Mouse (Mus musculus): ENCODE data around the gene Wrnip1. TPM values are rescaled to one million over a fixed set of nuclear protein-coding genes. Genes with fewer than 3 reads are reported as not detected.

The Wrnip1 gene
- polyA plus RNA-seq, 1 experiment from 2014 or later, result 7.9 TPM

DNA sequence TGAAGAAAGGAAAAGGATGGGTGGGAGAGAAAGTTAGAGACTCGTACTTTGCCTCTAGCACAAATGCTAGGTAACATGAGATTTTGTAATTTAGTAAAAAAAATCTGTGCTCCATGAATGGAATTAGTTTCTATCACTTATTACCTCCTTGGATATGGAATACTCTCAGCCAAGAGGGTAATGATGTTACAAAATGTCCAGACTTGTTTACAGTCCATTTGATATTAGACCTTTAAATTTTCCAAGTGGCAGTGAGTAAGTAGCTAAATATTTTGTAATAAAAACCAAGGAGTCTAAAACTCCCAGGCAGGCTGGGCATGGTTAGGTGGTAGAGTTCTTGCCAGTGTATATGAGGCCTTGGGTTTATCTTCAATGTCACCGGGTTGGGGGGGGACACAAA is 14.3 kb upstream of the Wrnip1 start:
- Histone ChIP-seq H3K9ac (replicated peaks) (no peak overlapping the region), H3K4me3 (ENCODE audit: low read depth, low read length) (no peak overlapping the region), H3K4me2 (ENCODE audit: low read depth, low read length) (no peak overlapping the region), H3K36me3 (replicated peaks; ENCODE audit: insufficient read depth, low read length) (no peaks in the 10 kb centered on the region), H3K4me1 (ENCODE audit: insufficient read depth) (no peaks in the 10 kb centered on the region), H3K27me3 (ENCODE audit: insufficient read depth, low read length) (no peaks in the 10 kb centered on the region), H3K27ac (ENCODE audit: low read depth) (no peak overlapping the region), H3K9me3 (ENCODE audit: low read length) (no peaks in the 10 kb centered on the region)
- DNase-seq, result no peak
- 63% methylated on average over 2 of the region's 2 CpGs for WGBS (ENCODE audit: insufficient replicate concordance)
- no peak for ATAC-seq
- TF ChIP-seq EP300 (IDR thresholded peaks at IDR 0.05; ENCODE audit: low read depth) (no peak), CTCF (IDR thresholded peaks at IDR 0.05; ENCODE audit: low read depth) (no peak)

DNA sequence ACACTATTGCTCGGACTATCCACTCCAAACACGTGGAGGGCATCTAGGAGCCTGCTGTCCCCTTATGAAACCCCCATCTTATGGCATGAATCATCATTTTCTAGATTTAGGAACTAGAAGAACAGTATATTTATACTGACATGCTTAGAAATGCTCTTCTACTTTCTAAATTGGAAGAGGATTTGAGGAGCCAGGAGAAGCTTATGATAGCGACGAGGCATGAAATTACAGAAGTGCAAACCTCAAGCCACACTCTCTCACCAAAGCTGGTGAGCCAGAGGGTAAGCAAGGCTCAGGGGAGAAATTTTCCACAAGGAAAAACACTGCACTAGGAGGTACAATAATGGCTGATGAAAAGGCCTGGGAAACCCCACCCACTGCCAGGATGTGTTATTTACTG is 12.1 kb upstream of the Wrnip1 start:
- DNase-seq (no peak), ATAC-seq (no peak)
- 70% methylated on average over 4 of the region's 4 CpGs for WGBS (ENCODE audit: insufficient replicate concordance)
- Histone ChIP-seq H3K27me3 (ENCODE audit: insufficient read depth, low read length) (no peaks in the 10 kb centered on the region), H3K4me3 (ENCODE audit: low read depth, low read length) (no peak overlapping the region), H3K27ac (ENCODE audit: low read depth) (no peak overlapping the region), H3K9me3 (ENCODE audit: low read length) (no peaks in the 10 kb centered on the region), H3K4me2 (ENCODE audit: low read depth, low read length) (no peak overlapping the region), H3K4me1 (ENCODE audit: insufficient read depth) (no peaks in the 10 kb centered on the region), H3K9ac (replicated peaks) (no peak overlapping the region), H3K36me3 (replicated peaks; ENCODE audit: insufficient read depth, low read length) (no peaks in the 10 kb centered on the region)
- TF ChIP-seq CTCF (IDR thresholded peaks at IDR 0.05; ENCODE audit: low read depth) (no peak), EP300 (IDR thresholded peaks at IDR 0.05; ENCODE audit: low read depth) (no peak)

DNA sequence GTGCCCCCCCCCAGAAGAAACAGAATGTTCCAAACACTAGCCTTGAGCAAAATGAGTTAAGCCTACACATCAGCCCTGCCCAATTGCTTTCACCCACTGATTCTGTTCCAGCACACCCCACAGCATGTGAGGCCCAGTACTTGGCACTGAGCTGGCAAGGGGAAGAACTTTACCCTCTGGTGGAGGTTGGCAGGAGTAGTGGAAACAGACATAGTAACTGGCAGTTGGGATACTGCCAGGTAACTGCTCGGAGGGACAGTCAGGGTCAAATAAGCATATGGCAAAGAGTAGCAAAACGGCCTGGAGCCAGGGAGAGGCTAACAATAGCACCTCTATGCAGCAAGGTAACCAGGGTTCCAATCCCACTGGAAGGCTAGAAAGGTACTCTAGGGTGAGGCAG is 7.2 kb upstream of the Wrnip1 start:
- Histone ChIP-seq H3K4me1 (ENCODE audit: insufficient read depth) (no peaks in the 10 kb centered on the region), H3K4me2 (ENCODE audit: low read depth, low read length) (no peak overlapping the region), H3K9ac (replicated peaks) (no peak overlapping the region), H3K36me3 (replicated peaks; ENCODE audit: insufficient read depth, low read length) (no peaks in the 10 kb centered on the region), H3K9me3 (ENCODE audit: low read length) (no peaks in the 10 kb centered on the region), H3K27ac (ENCODE audit: low read depth) (no peak overlapping the region), H3K4me3 (ENCODE audit: low read depth, low read length) (no peak overlapping the region), H3K27me3 (ENCODE audit: insufficient read depth, low read length) (no peaks in the 10 kb centered on the region)
- ATAC-seq (0 out of 2 replicates have a peak, but pooled peaks have one; percentile 21), DNase-seq (no peak)
- TF ChIP-seq CTCF (IDR thresholded peaks at IDR 0.05; ENCODE audit: low read depth), result no peak
- TF ChIP-seq EP300 (IDR thresholded peaks at IDR 0.05; ENCODE audit: low read depth), result no peak
- WGBS (ENCODE audit: insufficient replicate concordance), result 66% methylated on average over 2 of the region's 2 CpGs

DNA sequence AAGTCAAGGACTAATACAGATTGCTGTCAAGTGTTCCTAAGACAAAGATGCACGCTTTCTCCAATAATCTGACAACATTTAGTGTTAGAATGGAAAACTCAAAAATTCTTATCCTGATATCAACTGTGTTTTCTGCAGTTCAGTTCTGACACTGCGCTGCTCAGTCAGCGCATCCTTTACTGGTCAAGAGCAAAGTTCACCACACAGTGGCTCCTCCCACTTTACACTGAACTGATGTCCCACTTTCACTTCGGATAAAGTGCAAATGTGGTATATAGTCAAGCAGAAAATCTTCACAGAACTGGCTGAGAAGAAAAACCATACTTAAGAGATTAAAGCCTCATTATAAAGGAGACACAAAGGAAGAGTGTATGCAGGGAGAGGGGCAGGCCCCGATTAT is 6.7 kb upstream of the Wrnip1 start:
- DNase-seq (no peak), ATAC-seq (peak; percentile 62)
- TF ChIP-seq CTCF (IDR thresholded peaks at IDR 0.05; ENCODE audit: low read depth), result no peak
- TF ChIP-seq EP300 (IDR thresholded peaks at IDR 0.05; ENCODE audit: low read depth), result no peak
- H3K4me2 ChIP-seq (ENCODE audit: low read depth, low read length), result no peak overlapping the region
- no peaks in the 10 kb centered on the region for H3K27me3 ChIP-seq (ENCODE audit: insufficient read depth, low read length)
- H3K27ac ChIP-seq (ENCODE audit: low read depth), result no peak overlapping the region
- no peaks in the 10 kb centered on the region for H3K36me3 ChIP-seq (replicated peaks; ENCODE audit: insufficient read depth, low read length)
- H3K9ac ChIP-seq (replicated peaks), result no peak overlapping the region
- no peaks in the 10 kb centered on the region for H3K9me3 ChIP-seq (ENCODE audit: low read length)
- WGBS (ENCODE audit: insufficient replicate concordance), result 71% methylated on average over 5 of the region's 5 CpGs
- H3K4me1 ChIP-seq (ENCODE audit: insufficient read depth), result no peaks in the 10 kb centered on the region
- no peak overlapping the region for H3K4me3 ChIP-seq (ENCODE audit: low read depth, low read length)

DNA sequence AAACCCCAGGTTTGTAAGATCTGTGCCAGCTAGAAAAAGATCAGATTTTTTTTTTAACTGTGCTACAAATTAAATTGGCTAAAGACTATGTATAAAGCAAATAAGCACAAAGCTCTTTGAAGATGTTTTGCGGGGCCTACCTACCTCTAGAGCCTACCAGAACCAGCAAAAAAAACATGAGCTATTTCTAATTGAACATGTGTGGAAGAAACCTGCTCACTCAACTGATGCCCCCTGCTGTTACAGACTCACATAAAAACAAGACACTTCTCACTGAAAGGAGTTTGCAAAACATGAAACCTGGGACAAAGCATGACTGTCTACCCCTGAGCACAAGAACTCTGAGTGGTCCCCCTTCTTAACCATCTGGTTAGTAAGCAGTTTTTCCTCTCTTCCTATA is 4.8 kb upstream of the Wrnip1 start:
- Histone ChIP-seq H3K4me2 (ENCODE audit: low read depth, low read length) (no peak overlapping the region), H3K4me3 (ENCODE audit: low read depth, low read length) (no peak overlapping the region), H3K27me3 (ENCODE audit: insufficient read depth, low read length) (no peaks in the 10 kb centered on the region), H3K27ac (ENCODE audit: low read depth) (no peak overlapping the region), H3K4me1 (ENCODE audit: insufficient read depth) (peaks cover 5% of the 10 kb centered on the region; the same call in 1 of the 2 replicates), H3K9ac (replicated peaks) (no peak overlapping the region), H3K36me3 (replicated peaks; ENCODE audit: insufficient read depth, low read length) (no peaks in the 10 kb centered on the region), H3K9me3 (ENCODE audit: low read length) (no peaks in the 10 kb centered on the region)
- DNase-seq (no peak), ATAC-seq (no peak)
- 88% methylated on average over 1 of the region's 1 CpGs for WGBS (ENCODE audit: insufficient replicate concordance)
- no peak for TF ChIP-seq EP300 (IDR thresholded peaks at IDR 0.05; ENCODE audit: low read depth)
- TF ChIP-seq CTCF (IDR thresholded peaks at IDR 0.05; ENCODE audit: low read depth), result peak; percentile 22

DNA sequence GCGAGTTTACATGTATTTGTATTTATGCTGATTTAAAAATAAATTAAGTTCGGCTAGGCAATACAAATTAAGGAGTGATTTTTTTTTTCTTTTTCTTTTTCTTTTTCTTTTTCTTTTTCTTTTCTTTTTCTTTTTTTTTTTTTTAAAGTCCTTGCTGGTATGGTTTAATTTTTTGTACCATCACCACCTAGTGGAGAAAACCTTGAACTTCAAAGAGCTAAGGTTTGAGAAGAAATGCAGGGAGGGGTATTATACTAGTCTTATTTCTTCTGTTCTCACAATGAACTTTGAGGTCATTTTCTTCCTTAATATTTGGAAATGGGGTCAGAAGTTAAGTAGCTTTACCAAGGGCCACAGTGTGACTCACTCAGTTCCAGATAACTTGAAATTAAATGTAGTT is 2.7 kb upstream of the Wrnip1 start:
- WGBS (ENCODE audit: insufficient replicate concordance), result 65% methylated on average over 2 of the region's 2 CpGs

DNA sequence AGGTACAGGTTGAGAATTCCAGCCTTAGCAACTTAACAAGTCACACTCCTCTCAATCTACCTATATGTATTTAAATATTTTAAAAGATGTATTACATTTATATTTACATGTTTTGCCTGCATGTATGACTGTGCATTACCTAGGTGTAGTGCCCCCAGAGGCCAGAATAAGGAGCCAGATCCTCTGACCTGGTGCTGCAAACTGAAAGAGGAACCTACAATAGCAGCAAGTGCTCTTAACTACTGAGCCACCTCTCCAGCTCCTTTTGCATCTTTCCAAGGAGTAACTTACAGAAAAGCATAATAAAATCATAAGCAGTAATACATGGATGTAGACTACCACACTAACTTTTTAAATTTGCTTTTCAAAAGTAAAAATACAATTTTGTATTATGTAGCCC is 979 bp upstream of the Wrnip1 start:
- Histone ChIP-seq H3K36me3 (replicated peaks; ENCODE audit: insufficient read depth, low read length) (no peaks in the 10 kb centered on the region), H3K9me3 (ENCODE audit: low read length) (no peaks in the 10 kb centered on the region), H3K9ac (replicated peaks) (peak overlapping the region; percentile 35; the same call in 1 of the 2 replicates), H3K4me2 (ENCODE audit: low read depth, low read length) (peak overlapping the region; percentile 86), H3K27me3 (ENCODE audit: insufficient read depth, low read length) (no peaks in the 10 kb centered on the region), H3K27ac (ENCODE audit: low read depth) (peak overlapping the region; percentile 65; the same call in 1 of the 2 replicates), H3K4me3 (ENCODE audit: low read depth, low read length) (peak overlapping the region; percentile 82), H3K4me1 (ENCODE audit: insufficient read depth) (peaks cover 21% of the 10 kb centered on the region)
- TF ChIP-seq EP300 (IDR thresholded peaks at IDR 0.05; ENCODE audit: low read depth) (no peak), CTCF (IDR thresholded peaks at IDR 0.05; ENCODE audit: low read depth) (peak; percentile 56)
- DNase-seq (peak; percentile 32), ATAC-seq (no peak)

More for the DNA sequence above, 2.7 kb upstream of the Wrnip1 start:
- no peak overlapping the region for H3K4me3 ChIP-seq (ENCODE audit: low read depth, low read length)
- H3K27me3 ChIP-seq (ENCODE audit: insufficient read depth, low read length), result no peaks in the 10 kb centered on the region
- TF ChIP-seq CTCF (IDR thresholded peaks at IDR 0.05; ENCODE audit: low read depth), result peak; percentile 43
- no peak for TF ChIP-seq EP300 (IDR thresholded peaks at IDR 0.05; ENCODE audit: low read depth)
- H3K36me3 ChIP-seq (replicated peaks; ENCODE audit: insufficient read depth, low read length), result no peaks in the 10 kb centered on the region
- no peaks in the 10 kb centered on the region for H3K9me3 ChIP-seq (ENCODE audit: low read length)
- no peak overlapping the region for H3K9ac ChIP-seq (replicated peaks)
- ATAC-seq (no peak), DNase-seq (no peak)
- H3K4me2 ChIP-seq (ENCODE audit: low read depth, low read length), result no peak overlapping the region
- no peak overlapping the region for H3K27ac ChIP-seq (ENCODE audit: low read depth)
- H3K4me1 ChIP-seq (ENCODE audit: insufficient read depth), result peaks cover 21% of the 10 kb centered on the region
